Mouse (Mus musculus): ENCODE data around the gene Tex33. TPM values are rescaled to one million over a fixed set of nuclear protein-coding genes. Genes with fewer than 3 reads are reported as not detected.

Gene Tex33
- polyA plus RNA-seq, 1 experiment from 2014 or later: not detected

- WGBS: 95% methylated on average over 14 of the region's 14 CpGs
Observed at GRCm38 (mm10) chr15:78413083-78413718, 17.5 kb upstream of the Tex33 start.

GRCm38 (mm10) chr15:78409570-78410052 lies 13.9 kb upstream of the Tex33 start:
- H3K36me3 ChIP-seq: no peaks in the 10 kb centered on the region; the same call in 1 of the 2 replicates
- H3K27ac ChIP-seq: no peak overlapping the region
- peaks cover 47% of the 10 kb centered on the region for H3K27me3 ChIP-seq
- peak overlapping the region; percentile 50 for H3K4me2 ChIP-seq
- ATAC-seq (ENCODE audit: low FRiP score): no peak
- peaks cover 42% of the 10 kb centered on the region for H3K4me1 ChIP-seq (replicated peaks)
- H3K9ac ChIP-seq: peak overlapping the region; percentile 60
- WGBS: 14% methylated on average over 12 of the region's 12 CpGs
- peak overlapping the region; percentile 31 for H3K4me3 ChIP-seq
- no peaks in the 10 kb centered on the region for H3K9me3 ChIP-seq

More at GRCm38 (mm10) chr15:78413083-78413718, 17.5 kb upstream of the Tex33 start:
- H3K4me2 ChIP-seq: no peak overlapping the region
- H3K27me3 ChIP-seq: peaks cover 41% of the 10 kb centered on the region
- H3K4me3 ChIP-seq: no peak overlapping the region
- H3K27ac ChIP-seq: no peak overlapping the region
- H3K9me3 ChIP-seq: no peaks in the 10 kb centered on the region
- ATAC-seq (ENCODE audit: low FRiP score): no peak
- H3K36me3 ChIP-seq: no peaks in the 10 kb centered on the region; the same call in 1 of the 2 replicates
- no peak overlapping the region for H3K9ac ChIP-seq
- peaks cover 16% of the 10 kb centered on the region for H3K4me1 ChIP-seq (replicated peaks)

GRCm38 (mm10) chr15:78406293-78406934 lies 10.7 kb upstream of the Tex33 start, which contains the start of gene Mpst:
Gene Mpst, plus strand, starts transcription at chr15:78406416.
- peaks cover 73% of the 10 kb centered on the region for H3K4me1 ChIP-seq (replicated peaks)
- peak; percentile 87 for ATAC-seq (ENCODE audit: low FRiP score)
- no peaks in the 10 kb centered on the region for H3K9me3 ChIP-seq
- H3K27ac ChIP-seq: peak within 1 kb of the TSS; percentile 92
- no peaks in the 10 kb centered on the region for H3K36me3 ChIP-seq
- peak within 1 kb of the TSS; percentile 82 for H3K9ac ChIP-seq
- peak within 1 kb of the TSS; percentile 95 for H3K4me2 ChIP-seq
- H3K4me3 ChIP-seq: peak within 1 kb of the TSS; percentile 63
- H3K27me3 ChIP-seq: peaks cover 39% of the 10 kb centered on the region
- WGBS: under 1% methylated on average over 40 of the region's 40 CpGs

- Histone ChIP-seq H3K4me2 (peak within 1 kb of the TSS; percentile 95), H3K4me1 (replicated peaks) (peaks cover 75% of the 10 kb centered on the region), H3K4me3 (peak within 1 kb of the TSS; percentile 63), H3K36me3 (no peaks in the 10 kb centered on the region), H3K9ac (peak within 1 kb of the TSS; percentile 82), H3K27ac (peak within 1 kb of the TSS; percentile 92), H3K27me3 (peaks cover 31% of the 10 kb centered on the region), H3K9me3 (no peaks in the 10 kb centered on the region)
- ATAC-seq (ENCODE audit: low FRiP score): peak; percentile 53
- WGBS: 2% methylated on average over 34 of the region's 34 CpGs
Observed at GRCm38 (mm10) chr15:78405517-78406211, 10.0 kb upstream of the Tex33 start, which contains the start of gene Tst. Gene Tst, minus strand, starts transcription at chr15:78405907.

GRCm38 (mm10) chr15:78405098-78405497 lies 9.4 kb upstream of the Tex33 start:
- ATAC-seq (ENCODE audit: low FRiP score): no peak
- no peaks in the 10 kb centered on the region for H3K36me3 ChIP-seq
- H3K27ac ChIP-seq: peak overlapping the region; percentile 92; the same call in 1 of the 2 replicates
- 55% methylated on average over 11 of the region's 11 CpGs for WGBS
- H3K4me3 ChIP-seq: peak overlapping the region; percentile 63
- H3K27me3 ChIP-seq: peaks cover 26% of the 10 kb centered on the region
- H3K4me1 ChIP-seq (replicated peaks): peaks cover 70% of the 10 kb centered on the region
- H3K9me3 ChIP-seq: no peaks in the 10 kb centered on the region
- peak overlapping the region; percentile 82 for H3K9ac ChIP-seq
- H3K4me2 ChIP-seq: peak overlapping the region; percentile 95

GRCm38 (mm10) chr15:78403896-78404295 lies 8.2 kb upstream of the Tex33 start:
- peaks cover 14% of the 10 kb centered on the region for H3K27me3 ChIP-seq
- peaks cover 61% of the 10 kb centered on the region for H3K4me1 ChIP-seq (replicated peaks)
- no peak overlapping the region for H3K4me3 ChIP-seq
- H3K4me2 ChIP-seq: peak overlapping the region; percentile 11; the same call in 1 of the 2 replicates
- WGBS: 35% methylated on average over 1 of the region's 1 CpGs
- H3K36me3 ChIP-seq: no peaks in the 10 kb centered on the region
- peak overlapping the region; percentile 36; the same call in 1 of the 2 replicates for H3K27ac ChIP-seq
- H3K9ac ChIP-seq: no peak overlapping the region
- ATAC-seq (ENCODE audit: low FRiP score): no peak
- H3K9me3 ChIP-seq: no peaks in the 10 kb centered on the region

GRCm38 (mm10) chr15:78403301-78403741 lies 7.6 kb upstream of the Tex33 start:
- no peak for ATAC-seq (ENCODE audit: low FRiP score)
- Histone ChIP-seq H3K4me1 (replicated peaks) (peaks cover 61% of the 10 kb centered on the region), H3K9me3 (no peaks in the 10 kb centered on the region), H3K27ac (peak overlapping the region; percentile 36), H3K27me3 (peaks cover 8% of the 10 kb centered on the region), H3K36me3 (no peaks in the 10 kb centered on the region), H3K9ac (no peak overlapping the region), H3K4me3 (no peak overlapping the region), H3K4me2 (peak overlapping the region; percentile 11; the same call in 1 of the 2 replicates)
- 59% methylated on average over 3 of the region's 3 CpGs for WGBS

- no peak overlapping the region for H3K4me3 ChIP-seq
- no peak for ATAC-seq (ENCODE audit: low FRiP score)
- no peak overlapping the region for H3K9ac ChIP-seq
- no peak overlapping the region for H3K4me2 ChIP-seq
- peaks cover 56% of the 10 kb centered on the region for H3K4me1 ChIP-seq (replicated peaks)
- no peaks in the 10 kb centered on the region for H3K9me3 ChIP-seq
- WGBS: 79% methylated on average over 7 of the region's 7 CpGs
- H3K36me3 ChIP-seq: no peaks in the 10 kb centered on the region
- H3K27ac ChIP-seq: 0 out of 2 replicates have a peak overlapping the region, but pooled peaks have one; percentile 9
- H3K27me3 ChIP-seq: peaks cover under 1% of the 10 kb centered on the region; the same call in 1 of the 2 replicates
Observed at GRCm38 (mm10) chr15:78402423-78402822, 6.7 kb upstream of the Tex33 start.

- WGBS: 60% methylated on average over 4 of the region's 4 CpGs
- no peaks in the 10 kb centered on the region for H3K36me3 ChIP-seq
- H3K9ac ChIP-seq: no peak overlapping the region; the same call in 1 of the 2 replicates
- H3K4me2 ChIP-seq: no peak overlapping the region
- no peak overlapping the region for H3K4me3 ChIP-seq
- H3K4me1 ChIP-seq (replicated peaks): peaks cover 51% of the 10 kb centered on the region
- no peaks in the 10 kb centered on the region for H3K9me3 ChIP-seq
- no peak overlapping the region for H3K27ac ChIP-seq
- no peak for ATAC-seq (ENCODE audit: low FRiP score)
- no peaks in the 10 kb centered on the region for H3K27me3 ChIP-seq
Observed at GRCm38 (mm10) chr15:78401921-78402320, 6.2 kb upstream of the Tex33 start.

GRCm38 (mm10) chr15:78401345-78401744 lies 5.6 kb upstream of the Tex33 start:
- H3K9ac ChIP-seq: no peak overlapping the region
- no peak for ATAC-seq (ENCODE audit: low FRiP score)
- H3K27ac ChIP-seq: no peak overlapping the region

GRCm38 (mm10) chr15:78390855-78391254 lies 4.9 kb downstream of the Tex33 start:
- Histone ChIP-seq H3K4me3 (no peak overlapping the region), H3K36me3 (no peaks in the 10 kb centered on the region), H3K4me2 (no peak overlapping the region), H3K27ac (no peak overlapping the region), H3K9me3 (no peaks in the 10 kb centered on the region), H3K27me3 (no peaks in the 10 kb centered on the region), H3K9ac (no peak overlapping the region), H3K4me1 (replicated peaks) (no peaks in the 10 kb centered on the region)
- no peak for ATAC-seq (ENCODE audit: low FRiP score)
- WGBS: 85% methylated on average over 3 of the region's 3 CpGs

More at GRCm38 (mm10) chr15:78401345-78401744, 5.6 kb upstream of the Tex33 start:
- Histone ChIP-seq H3K4me1 (replicated peaks) (peaks cover 50% of the 10 kb centered on the region), H3K27me3 (no peaks in the 10 kb centered on the region), H3K4me3 (no peak overlapping the region), H3K36me3 (no peaks in the 10 kb centered on the region), H3K4me2 (no peak overlapping the region), H3K9me3 (no peaks in the 10 kb centered on the region)
- WGBS: 69% methylated on average over 6 of the region's 6 CpGs

GRCm38 (mm10) chr15:78385564-78385963 lies 10.1 kb downstream of the Tex33 start:
- Histone ChIP-seq H3K27me3 (no peaks in the 10 kb centered on the region), H3K4me3 (no peak overlapping the region), H3K36me3 (no peaks in the 10 kb centered on the region), H3K4me2 (no peak overlapping the region), H3K9ac (no peak overlapping the region), H3K9me3 (no peaks in the 10 kb centered on the region), H3K27ac (no peak overlapping the region), H3K4me1 (replicated peaks) (peaks cover 14% of the 10 kb centered on the region; the same call in 1 of the 2 replicates)
- ATAC-seq (ENCODE audit: low FRiP score): no peak
- 87% methylated on average over 1 of the region's 1 CpGs for WGBS

Measured in hindbrain, embryonic 13.5 days (tissue).